Mouse (Mus musculus) liver, postnatal 0 days (tissue): ENCODE measurements at regions not wholly inside any gene's neighbourhood (a gene's known extent, or its start where the extent isn't known, plus 50 kb on each side); places are given as distances from the start of the nearest gene placed in this dataset.

Experiments used
- CTCF ChIP-seq: sonication (generic); IDR thresholded peaks from 2 replicates; pipeline ENCODE4 v1.5.1; 2016; ENCODE audit warnings: antibody characterized with exemption, low read depth
- EP300 ChIP-seq: IDR thresholded peaks from 2 replicates; pipeline ENCODE4 v1.6.1; 2016; ENCODE audit warnings: antibody characterized with exemption, low read depth, mild to moderate bottlenecking

- TF ChIP-seq CTCF (no peak), EP300 (no peak)
Measured at GRCm38 (mm10) chr8:93697206-93697605, 112.6 kb upstream of the Gnao1 start.
